Mouse (Mus musculus) spleen, postnatal 14 days (tissue): ENCODE results near the gene Cdc42se2.

Experiments
- DNase-seq, 2 experiments: peaks; one replicate each; pipeline ENCODE4 v3.0.0; 2021 to 2022; ENCODE audit warnings: low spot score in 2 of 2

Cdc42se2 gene

DNA sequence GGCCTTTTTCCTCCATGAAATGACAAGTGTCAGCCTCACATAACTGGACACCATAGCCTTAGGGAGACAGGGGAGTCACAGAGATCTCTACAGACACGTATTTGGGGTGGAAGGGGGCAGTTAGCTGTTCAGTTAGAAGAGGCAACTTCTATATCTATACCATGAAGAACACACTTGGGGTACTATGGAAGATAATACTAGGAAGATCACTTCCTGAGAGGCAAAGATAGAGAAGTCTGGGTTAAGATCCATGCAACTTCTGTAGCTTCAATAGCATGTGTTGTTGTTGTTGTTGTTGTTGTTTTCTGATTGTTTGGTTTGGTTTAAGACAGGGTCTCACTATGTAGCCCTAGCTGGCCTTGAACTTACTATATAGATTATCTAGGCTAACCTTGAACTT, 5.7 kb upstream of the Cdc42se2 start:
- DNase-seq: no peak

GRCm38 (mm10) chr11:54791458-54791857, 4.0 kb upstream of the Cdc42se2 start:
- no peak for DNase-seq

- peak; percentile 40 to 57 for DNase-seq
Observed at GRCm38 (mm10) chr11:54786858-54787487, 502 bp downstream of the Cdc42se2 start.

GRCm38 (mm10) chr11:54785566-54785965, 1.9 kb downstream of the Cdc42se2 start:
- DNase-seq: no peak

- no peak for DNase-seq
Observed at GRCm38 (mm10) chr11:54784436-54784835, 3.0 kb downstream of the Cdc42se2 start.

GRCm38 (mm10) chr11:54782253-54782652, 5.2 kb downstream of the Cdc42se2 start:
- no peak for DNase-seq

GRCm38 (mm10) chr11:54779946-54780345, 7.5 kb downstream of the Cdc42se2 start:
- no peak for DNase-seq

GRCm38 (mm10) chr11:54778131-54778844, 9.2 kb downstream of the Cdc42se2 start:
- no peak for DNase-seq

GRCm38 (mm10) chr11:54777387-54778130, 9.9 kb downstream of the Cdc42se2 start:
- no peak for DNase-seq

GRCm38 (mm10) chr11:54776735-54777333, 10.6 kb downstream of the Cdc42se2 start:
- no peak for DNase-seq

DNA sequence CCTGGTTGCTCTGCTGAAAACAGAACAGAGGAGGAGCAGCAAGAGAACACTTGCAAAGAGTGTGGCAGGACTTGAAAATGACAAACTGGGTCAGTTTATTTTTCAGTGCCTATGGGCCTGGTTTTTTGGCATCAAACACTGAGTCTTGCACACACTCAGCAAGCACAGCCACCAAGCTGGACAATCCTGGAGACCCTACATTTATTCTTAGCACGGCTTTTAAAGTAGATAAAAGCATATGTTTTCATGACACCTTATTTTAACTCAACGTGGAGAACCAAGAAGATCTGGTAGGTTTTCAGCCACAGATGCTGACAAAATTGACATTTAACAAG, 11.1 kb downstream of the Cdc42se2 start:
- DNase-seq: no peak

DNA sequence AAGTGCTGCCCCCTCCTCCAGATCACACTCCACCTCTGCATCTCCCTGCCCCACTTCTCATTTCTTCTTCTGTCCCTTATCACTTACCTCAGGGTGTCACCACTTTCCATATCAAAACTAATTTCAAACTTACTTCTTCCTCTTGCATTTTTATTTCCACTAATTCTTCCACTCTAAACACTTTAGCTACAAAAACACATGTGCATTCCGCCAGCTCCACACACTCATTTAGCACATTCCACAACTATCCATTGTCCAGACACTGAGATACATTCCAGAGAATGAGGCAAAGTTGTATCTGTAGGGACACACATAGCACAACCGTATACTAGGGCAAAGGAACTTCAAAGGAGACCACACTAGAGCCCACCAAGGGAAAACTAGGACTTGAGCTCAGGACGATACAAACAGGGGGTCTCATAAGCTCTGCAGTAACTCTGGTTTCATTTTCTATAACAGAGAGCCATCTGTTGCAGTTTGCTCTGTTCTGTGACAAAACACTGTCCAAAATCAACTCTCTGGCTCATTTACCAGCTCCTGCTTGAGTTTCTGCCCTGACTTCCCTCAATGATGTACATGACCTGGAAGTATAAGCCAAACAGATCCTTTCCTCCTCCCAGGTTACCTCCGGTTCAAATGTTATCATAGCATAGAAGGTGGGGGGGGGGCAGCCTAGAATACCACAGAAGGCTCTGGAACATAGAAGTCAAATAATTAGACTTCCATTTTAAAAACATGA, 11.7 kb downstream of the Cdc42se2 start:
- no peak for DNase-seq

DNA sequence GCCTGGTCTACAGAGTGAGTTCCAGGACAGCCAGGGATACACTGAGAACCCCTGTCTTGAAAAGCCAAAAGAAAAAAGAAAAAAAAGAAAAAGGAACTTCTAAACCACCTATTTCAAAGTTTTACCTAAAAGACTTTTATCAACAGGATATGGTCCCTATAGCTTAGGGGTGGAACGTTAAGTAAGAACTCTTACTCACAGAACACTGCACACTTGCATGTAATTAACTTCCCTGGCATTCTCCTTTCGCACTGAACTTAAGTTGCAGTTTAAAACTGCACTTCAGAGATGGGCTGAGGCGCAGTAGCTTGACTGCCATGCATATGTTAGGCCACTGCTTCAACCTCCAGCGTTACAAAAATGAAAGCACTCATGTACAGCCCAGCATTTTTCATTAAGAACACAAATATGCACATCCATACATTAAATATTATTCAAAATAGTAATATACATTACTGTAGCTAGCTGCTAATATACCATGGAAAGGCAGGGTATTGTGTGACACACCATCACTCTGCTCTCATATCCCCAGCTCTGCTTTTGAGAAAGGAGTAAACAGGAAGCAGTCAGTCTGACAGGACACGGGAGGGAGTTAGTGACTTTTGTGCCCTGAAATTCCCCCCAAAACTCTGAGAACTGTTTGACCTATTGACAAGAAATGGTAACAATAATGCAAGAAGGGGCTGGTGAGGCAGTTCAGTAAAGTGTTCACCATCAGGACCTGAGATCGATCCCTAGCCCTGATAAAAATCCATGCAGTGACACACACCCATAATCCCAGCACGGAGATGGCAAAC, 13.0 kb downstream of the Cdc42se2 start:
- no peak for DNase-seq

GRCm38 (mm10) chr11:54771549-54771948, 15.9 kb downstream of the Cdc42se2 start:
- DNase-seq: no peak

- no peak for DNase-seq
Observed at GRCm38 (mm10) chr11:54769843-54770242, 17.6 kb downstream of the Cdc42se2 start.

DNA sequence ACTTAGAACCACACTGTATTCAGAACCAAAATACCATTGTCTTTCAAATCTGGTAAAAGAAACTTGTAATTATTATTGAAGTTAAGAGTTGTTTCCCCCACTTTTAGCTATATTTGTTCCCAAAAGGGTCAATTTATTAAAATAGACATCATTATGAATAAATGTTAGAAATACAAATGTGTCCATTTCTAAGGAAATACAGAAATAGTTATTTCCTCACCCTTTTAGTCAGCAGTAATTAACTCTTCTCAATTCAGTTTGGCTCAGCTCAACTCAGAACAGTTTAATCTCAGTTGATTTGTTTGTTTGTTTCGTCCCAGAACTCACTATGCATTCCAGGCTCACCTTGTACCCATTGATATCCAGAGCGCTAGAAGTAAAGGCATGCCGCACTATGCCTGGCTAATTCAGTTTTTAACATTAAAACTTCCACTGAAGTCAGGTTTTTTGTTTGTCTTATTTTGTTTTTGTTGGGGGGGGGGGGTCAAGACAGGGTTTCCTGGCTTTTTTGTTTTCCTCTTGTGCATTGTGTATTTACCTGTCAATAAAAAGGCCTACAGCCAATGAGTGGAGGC, 19.3 kb downstream of the Cdc42se2 start:
- no peak for DNase-seq

DNA sequence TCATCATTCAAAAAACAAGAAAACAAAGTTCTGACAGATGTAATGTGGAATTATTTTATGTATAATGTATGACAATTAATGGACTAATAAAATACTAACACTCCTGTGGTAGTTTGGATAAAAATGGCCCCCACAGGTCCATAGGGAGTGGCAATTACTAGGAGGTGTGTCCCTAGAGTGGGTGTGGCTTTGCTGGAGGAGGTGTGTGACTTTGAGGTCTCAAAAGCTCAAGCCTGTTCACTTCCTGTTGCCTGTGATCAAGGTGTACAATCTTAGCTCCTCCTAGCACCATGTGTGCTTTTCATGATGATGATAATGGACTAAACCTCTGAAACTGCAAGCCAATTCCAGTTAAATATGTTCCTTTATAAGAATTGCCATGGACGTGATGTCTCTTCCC, 22.7 kb downstream of the Cdc42se2 start:
- DNase-seq: no peak

DNA sequence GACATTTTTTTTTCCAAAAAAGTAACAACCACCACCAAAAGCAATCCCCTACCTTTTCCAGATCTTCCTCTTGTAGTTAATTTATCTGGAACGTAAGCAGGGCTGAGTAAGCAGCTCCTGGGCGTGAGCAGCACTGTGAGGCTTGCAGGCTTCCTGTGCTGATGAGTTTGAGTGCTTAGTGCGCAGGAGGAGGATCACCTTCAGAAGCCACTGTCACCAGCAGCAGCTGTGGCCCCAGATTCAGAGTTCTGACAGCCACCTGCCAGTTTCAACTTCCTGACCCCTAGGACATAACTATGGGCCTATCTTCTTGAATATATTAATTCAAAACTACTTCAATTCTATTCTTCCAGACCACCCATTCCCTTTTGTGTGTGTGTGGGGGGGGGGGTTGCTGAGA, 23.4 kb downstream of the Cdc42se2 start:
- no peak for DNase-seq

- DNase-seq: no peak
Observed at GRCm38 (mm10) chr11:54762735-54763134, 24.7 kb downstream of the Cdc42se2 start.

DNA sequence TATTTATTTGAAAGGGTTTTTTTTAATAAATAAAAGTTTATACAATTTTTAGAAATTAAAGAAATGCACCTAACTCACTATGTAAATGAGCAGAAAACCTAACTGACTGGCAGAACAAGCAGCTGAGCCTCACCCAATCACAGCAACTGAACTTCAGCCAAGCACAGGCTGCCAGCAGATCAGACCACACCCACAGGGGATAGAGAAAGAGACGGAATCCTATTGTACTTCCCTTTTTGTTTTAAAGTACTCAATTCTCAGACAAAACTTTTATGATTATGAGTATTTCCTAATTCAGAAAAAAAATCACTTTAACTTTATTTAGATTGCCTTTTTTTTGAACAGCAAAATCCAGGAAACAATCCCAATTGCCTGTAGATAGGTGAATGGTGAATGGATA, 29.5 kb downstream of the Cdc42se2 start:
- DNase-seq: no peak
